Mouse (Mus musculus) ES-Bruce4 (cell line): ENCODE results near the gene Srrm4. TPM values are rescaled to one million over a fixed set of nuclear protein-coding genes. Genes with fewer than 3 reads are reported as not detected.
A peak's percentile ranks its signal among the peaks of the same experiment; 100 is the strongest.

Experiments used
- H3K27ac ChIP-seq: 2 replicates; pipeline ENCODE4 v1.5.1; 2012; ENCODE audit warnings: low read length, inconsistent platforms; ENCODE audit not compliant: insufficient read depth
- H3K27me3 ChIP-seq: 2 replicates; pipeline ENCODE4 v1.6.1; 2012; ENCODE audit warnings: mild to moderate bottlenecking, low read length, inconsistent platforms; ENCODE audit not compliant: control insufficient read depth, poor library complexity, insufficient read depth, severe bottlenecking
- H3K36me3 ChIP-seq: 2 replicates; pipeline ENCODE4 v1.6.1; 2012; ENCODE audit warnings: inconsistent platforms, mild to moderate bottlenecking, low read length, moderate library complexity; ENCODE audit not compliant: control insufficient read depth, poor library complexity, insufficient read depth, severe bottlenecking
- H3K4me1 ChIP-seq: one replicate; pipeline ENCODE4 v1.8.1; 2011; ENCODE audit warnings: low read length; ENCODE audit not compliant: control insufficient read depth, insufficient read depth
- H3K4me3 ChIP-seq: 2 replicates; pipeline ENCODE4 v1.5.1; 2011; ENCODE audit warnings: low read depth, mild to moderate bottlenecking, low read length
- H3K9ac ChIP-seq: 2 replicates; pipeline ENCODE4 v1.6.1; 2012; ENCODE audit warnings: low read depth, mild to moderate bottlenecking, inconsistent platforms; ENCODE audit not compliant: poor library complexity, severe bottlenecking
- H3K9me3 ChIP-seq: replicated peaks from 2 replicates; pipeline ENCODE4 v1.6.1; 2012; ENCODE audit warnings: mild to moderate bottlenecking, low read length, inconsistent platforms; ENCODE audit not compliant: control insufficient read depth, poor library complexity, insufficient read depth, severe bottlenecking
- CTCF ChIP-seq: IDR thresholded peaks from one replicate; pipeline ENCODE4 v1.8.1; 2011; ENCODE audit warnings: low read depth, low read length
- EP300 ChIP-seq: IDR thresholded peaks from 2 replicates; pipeline ENCODE4 v1.6.1; 2011; ENCODE audit warnings: low read depth, low read length; ENCODE audit not compliant: insufficient read depth
- POLR2A ChIP-seq: IDR thresholded peaks from one replicate; pipeline ENCODE4 v1.8.1; 2011; ENCODE audit warnings: low read length; ENCODE audit not compliant: insufficient read depth
- polyA plus RNA-seq: library from polyadenylated mRNA; stranded (reverse); fragments of >200 nt; gene quantifications from 2 replicates; pipeline ENCODE4 v1.2.4, GENCODE M21; 2011; ENCODE audit warnings: low read depth; ENCODE audit not compliant: missing spikeins, insufficient read depth, insufficient read length

Gene Srrm4
- polyA plus RNA-seq, 1 experiment: 0.48 TPM

DNA sequence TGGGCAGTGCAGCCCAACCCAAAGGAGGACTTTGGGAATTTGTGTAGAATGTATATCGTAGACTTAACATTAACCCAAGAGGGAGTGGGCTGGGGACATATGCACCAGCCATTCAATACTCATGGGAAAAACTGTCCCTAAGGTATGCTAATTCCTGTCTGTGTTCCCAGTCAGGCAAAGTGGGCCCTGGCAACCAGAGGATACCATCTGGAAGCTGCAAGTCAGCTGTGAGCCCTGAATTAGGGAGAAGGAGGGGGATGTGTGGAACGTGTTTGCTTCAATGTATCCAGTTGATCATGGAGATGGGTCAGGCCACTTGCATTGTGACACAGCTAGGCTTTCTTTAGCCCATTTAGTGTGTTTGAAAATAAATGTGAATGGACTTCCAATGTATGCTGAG lies 131.6 kb downstream of the Srrm4 start:
- Histone ChIP-seq H3K4me1 (peaks cover 3% of the 10 kb centered on the region), H3K9me3 (no peaks in the 10 kb centered on the region)
- TF ChIP-seq CTCF: no peak
- TF ChIP-seq POLR2A: no peak
- TF ChIP-seq EP300: no peak

DNA sequence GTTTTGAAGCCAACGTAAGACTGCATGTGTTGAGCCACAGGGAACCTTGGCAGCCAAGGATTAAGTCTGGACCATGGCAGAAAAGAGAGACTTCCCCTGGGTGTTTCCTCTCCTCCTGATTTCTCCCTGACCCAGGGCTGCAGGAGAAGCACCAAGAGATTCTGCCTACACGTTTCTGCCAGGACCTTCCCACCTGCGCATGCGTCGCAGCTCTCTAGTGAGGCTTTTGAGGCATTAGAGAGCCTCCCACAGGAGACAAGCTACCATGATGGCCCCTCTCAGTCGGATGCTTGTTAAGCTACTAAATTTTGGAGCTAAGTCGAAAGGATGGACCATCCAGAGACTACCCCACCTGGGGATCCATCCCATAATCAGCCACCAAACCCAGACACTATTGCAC lies 133.8 kb downstream of the Srrm4 start:
- Histone ChIP-seq H3K27ac (no peak overlapping the region), H3K4me1 (peaks cover 3% of the 10 kb centered on the region), H3K27me3 (no peaks in the 10 kb centered on the region), H3K36me3 (no peaks in the 10 kb centered on the region), H3K4me3 (no peak overlapping the region), H3K9ac (no peak overlapping the region), H3K9me3 (no peaks in the 10 kb centered on the region)
- no peak for TF ChIP-seq POLR2A
- no peak for TF ChIP-seq CTCF
- no peak for TF ChIP-seq EP300

More for the DNA sequence above, 131.6 kb downstream of the Srrm4 start:
- Histone ChIP-seq H3K27ac (no peak overlapping the region), H3K9ac (no peak overlapping the region), H3K36me3 (no peaks in the 10 kb centered on the region), H3K27me3 (no peaks in the 10 kb centered on the region), H3K4me3 (no peak overlapping the region)

DNA sequence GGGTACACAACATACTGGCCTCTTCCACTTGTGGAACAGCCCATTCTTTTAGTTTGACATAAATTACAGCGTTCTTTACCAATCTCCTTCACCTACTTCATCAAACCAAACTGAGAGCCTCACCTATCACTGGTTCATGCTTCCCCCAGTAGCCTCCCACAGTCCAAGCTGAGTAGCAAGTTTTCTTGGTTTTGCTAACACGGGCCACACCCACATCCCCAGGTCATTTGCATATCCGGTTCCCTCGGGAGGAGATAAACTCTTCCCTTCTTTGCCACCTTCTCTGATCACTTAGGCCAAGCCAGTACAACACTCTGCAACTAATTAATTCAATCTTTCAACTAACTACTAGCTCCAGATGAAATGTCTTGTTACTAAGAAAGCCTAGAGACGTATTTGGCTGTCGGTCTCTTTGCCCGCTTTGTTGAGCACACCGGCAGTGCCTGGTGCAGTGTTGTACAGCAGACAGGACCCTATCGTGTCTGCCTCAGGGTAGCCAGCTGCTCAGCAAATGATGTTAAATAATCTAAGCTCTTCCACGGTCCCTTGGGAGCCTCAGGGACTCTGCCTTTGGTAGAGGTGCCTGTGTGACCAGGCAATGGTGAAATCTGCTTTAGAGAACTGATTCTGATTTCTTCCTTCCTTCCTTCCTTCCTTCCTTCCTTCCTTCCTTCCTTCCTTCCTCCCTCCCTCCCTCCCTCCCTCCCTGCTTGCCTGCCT lies 134.7 kb downstream of the Srrm4 start:
- Histone ChIP-seq H3K9ac (no peak overlapping the region), H3K27me3 (no peaks in the 10 kb centered on the region), H3K27ac (no peak overlapping the region), H3K36me3 (no peaks in the 10 kb centered on the region), H3K9me3 (no peaks in the 10 kb centered on the region), H3K4me3 (no peak overlapping the region), H3K4me1 (peaks cover 3% of the 10 kb centered on the region)
- TF ChIP-seq POLR2A: no peak
- 0 out of 2 replicates have a peak, but pooled peaks have one; percentile 14 for TF ChIP-seq EP300

DNA sequence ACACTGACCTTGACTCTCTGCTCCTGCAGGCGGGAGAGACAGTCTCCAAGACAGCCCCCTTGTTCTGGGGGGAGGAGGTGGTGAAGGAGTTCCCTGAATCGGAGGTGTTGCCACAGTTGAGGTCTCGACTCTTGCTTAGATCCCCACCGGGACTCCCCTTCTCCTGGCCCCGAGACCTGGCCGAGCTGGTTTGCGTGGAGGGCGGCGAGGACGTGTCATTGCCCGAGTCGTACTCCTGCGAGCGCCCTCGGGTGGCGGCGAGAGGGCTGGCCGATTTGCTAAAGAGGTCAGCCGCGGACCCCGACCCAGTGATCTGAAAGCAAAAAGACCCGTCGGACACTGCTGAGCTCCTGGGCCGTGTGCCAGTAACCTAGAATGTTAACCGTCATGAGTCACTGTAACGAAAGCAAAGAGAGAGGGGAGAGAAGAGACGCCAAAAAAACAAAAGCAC lies 138.2 kb downstream of the Srrm4 start:
- Histone ChIP-seq H3K9ac (peak overlapping the region; percentile 11; the same call in 1 of the 2 replicates), H3K4me1 (peaks cover 7% of the 10 kb centered on the region), H3K4me3 (peak overlapping the region; percentile 49), H3K9me3 (no peaks in the 10 kb centered on the region), H3K36me3 (no peaks in the 10 kb centered on the region), H3K27ac (no peak overlapping the region), H3K27me3 (no peaks in the 10 kb centered on the region)
- TF ChIP-seq POLR2A: no peak
- peak; percentile 84 for TF ChIP-seq EP300
- peak; percentile 59 for TF ChIP-seq CTCF

DNA sequence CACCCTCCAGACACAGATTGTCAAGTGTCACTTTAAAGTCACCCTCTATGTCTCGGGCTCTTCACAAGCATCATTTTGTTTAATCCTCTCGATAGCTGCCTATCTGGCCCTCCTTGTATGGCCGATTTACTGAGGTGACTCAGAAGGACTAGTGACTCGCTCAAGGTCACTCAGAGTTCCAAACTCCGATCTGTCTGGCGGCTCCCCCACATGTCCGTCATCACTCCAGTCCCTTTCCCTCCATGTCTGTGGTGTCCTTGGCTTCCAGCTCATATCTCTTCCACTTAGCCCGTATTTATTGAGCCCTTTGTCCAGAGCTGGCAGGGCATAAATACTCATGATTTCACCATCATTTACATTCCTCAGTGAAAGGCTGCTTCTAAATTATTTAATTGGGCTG lies 140.7 kb downstream of the Srrm4 start:
- no peak overlapping the region for H3K4me3 ChIP-seq
- no peak overlapping the region for H3K9ac ChIP-seq
- no peaks in the 10 kb centered on the region for H3K36me3 ChIP-seq
- H3K27me3 ChIP-seq: no peaks in the 10 kb centered on the region
- H3K4me1 ChIP-seq: peaks cover 7% of the 10 kb centered on the region
- TF ChIP-seq EP300 (no peak), CTCF (no peak)
- H3K27ac ChIP-seq: no peak overlapping the region
- H3K9me3 ChIP-seq: no peaks in the 10 kb centered on the region

DNA sequence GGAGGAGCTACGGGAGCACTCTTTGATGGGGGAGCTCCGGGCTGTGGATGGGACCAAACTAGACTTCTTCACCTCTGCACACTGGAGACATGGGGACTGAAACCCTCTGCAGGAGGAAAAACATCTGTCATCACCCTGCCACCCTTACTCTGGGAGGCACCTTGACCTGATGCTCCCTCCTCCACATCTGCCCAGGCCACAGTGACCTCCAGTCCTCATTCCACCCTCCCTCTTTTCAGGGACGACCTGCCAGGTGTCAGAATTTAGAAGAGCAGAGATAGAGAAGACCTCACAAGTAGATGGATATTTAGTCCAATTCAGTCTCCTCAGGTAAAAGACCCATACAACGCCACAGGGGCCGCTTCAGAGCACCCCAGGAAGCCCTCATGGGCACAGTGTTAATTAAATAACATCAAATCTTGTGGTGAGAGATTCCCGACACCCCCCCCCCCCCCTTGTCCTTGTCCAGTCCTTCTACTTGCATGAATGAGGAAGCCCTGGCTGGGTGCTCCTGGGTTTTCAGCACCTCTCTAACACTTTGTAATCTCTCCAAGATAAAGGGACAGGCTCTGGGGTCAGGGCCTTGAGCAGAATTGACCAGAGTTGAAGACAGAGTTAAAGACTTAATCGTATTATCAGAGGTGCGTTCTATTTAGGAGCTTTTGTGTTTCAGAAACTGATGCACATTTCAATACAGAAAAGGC lies 141.9 kb downstream of the Srrm4 start:
- no peak overlapping the region for H3K4me3 ChIP-seq
- no peak for TF ChIP-seq CTCF
- no peak for TF ChIP-seq EP300
- TF ChIP-seq POLR2A: no peak
- no peaks in the 10 kb centered on the region for H3K27me3 ChIP-seq
- no peaks in the 10 kb centered on the region for H3K9me3 ChIP-seq
- H3K9ac ChIP-seq: 0 out of 2 replicates have a peak overlapping the region, but pooled peaks have one; percentile 6
- no peaks in the 10 kb centered on the region for H3K36me3 ChIP-seq
- H3K27ac ChIP-seq: no peak overlapping the region
- peaks cover 9% of the 10 kb centered on the region for H3K4me1 ChIP-seq
